Mouse (Mus musculus) right cerebral cortex, postnatal 10 days (tissue): ENCODE results near the gene Atf7.
"Not testable (repeated sequence)": the region's sequence is repeated elsewhere in the genome, so short reads cannot be mapped to it uniquely, and the experiment has no call there.

Experiments used
- DNase-seq, 2 experiments: peaks; one replicate each; pipeline ENCODE4 v3.0.0; 2021; ENCODE audit warnings: low spot score in 2 of 2

The Atf7 gene

GRCm38 (mm10) chr15:102619486-102619885 is 5.8 kb downstream of the Atf7 start:
- no peak for DNase-seq

- no peak for DNase-seq
Observed at GRCm38 (mm10) chr15:102617654-102618053, 7.6 kb downstream of the Atf7 start.

GRCm38 (mm10) chr15:102616174-102616573 is 9.1 kb downstream of the Atf7 start:
- DNase-seq, result no peak

- no peak for DNase-seq
Observed at GRCm38 (mm10) chr15:102614224-102614623, 11.0 kb downstream of the Atf7 start.

- DNase-seq, result no peak
Observed at GRCm38 (mm10) chr15:102612966-102613365, 12.3 kb downstream of the Atf7 start.

GRCm38 (mm10) chr15:102608586-102608985 is 16.7 kb downstream of the Atf7 start:
- not testable (repeated sequence) for DNase-seq

GRCm38 (mm10) chr15:102593996-102594656 is 31.1 kb downstream of the Atf7 start:
- DNase-seq, result no peak

- DNase-seq, result no peak
Observed at GRCm38 (mm10) chr15:102592674-102593073, 32.6 kb downstream of the Atf7 start.

GRCm38 (mm10) chr15:102590567-102590966 is 34.7 kb downstream of the Atf7 start:
- DNase-seq, result no peak

GRCm38 (mm10) chr15:102589826-102590225 is 35.4 kb downstream of the Atf7 start:
- no peak for DNase-seq

- no peak for DNase-seq
Observed at GRCm38 (mm10) chr15:102585501-102585900, 39.8 kb downstream of the Atf7 start.

GRCm38 (mm10) chr15:102583708-102584383 is 41.4 kb downstream of the Atf7 start:
- DNase-seq, result peak; percentile 54 to 76

GRCm38 (mm10) chr15:102581205-102581604 is 44.1 kb downstream of the Atf7 start:
- DNase-seq, result no peak

- DNase-seq, result no peak
Observed at GRCm38 (mm10) chr15:102578351-102578750, 46.9 kb downstream of the Atf7 start.

- no peak for DNase-seq
Observed at GRCm38 (mm10) chr15:102576972-102577371, 48.3 kb downstream of the Atf7 start.

GRCm38 (mm10) chr15:102572081-102572480 is 53.2 kb downstream of the Atf7 start:
- DNase-seq, result no peak

- no peak for DNase-seq
Observed at GRCm38 (mm10) chr15:102567849-102568248, 57.4 kb downstream of the Atf7 start.

GRCm38 (mm10) chr15:102563681-102564080 is 61.6 kb downstream of the Atf7 start:
- no peak for DNase-seq

- DNase-seq, result no peak
Observed at GRCm38 (mm10) chr15:102563061-102563460, 62.2 kb downstream of the Atf7 start.

- no peak for DNase-seq
Observed at GRCm38 (mm10) chr15:102562491-102562890, 62.8 kb downstream of the Atf7 start.

GRCm38 (mm10) chr15:102557580-102557979 is 67.7 kb downstream of the Atf7 start:
- no peak for DNase-seq

- DNase-seq, result no peak
Observed at GRCm38 (mm10) chr15:102555581-102555980, 69.7 kb downstream of the Atf7 start.

- no peak for DNase-seq
Observed at GRCm38 (mm10) chr15:102552599-102552998, 72.7 kb downstream of the Atf7 start.
